Mouse (Mus musculus) heart, adult 2 months (tissue): Measurements from ENCODE around the gene Fbxw9.

ENCODE experiments used
- CTCF ChIP-seq: fragments of 200-600 bp; IDR thresholded peaks from 2 replicates; pipeline ENCODE4 v1.8.1; 2022; ENCODE audit warnings: antibody characterized with exemption, mild to moderate bottlenecking, moderate library complexity
- POLR2A ChIP-seq: fragments of 200-500 bp; IDR thresholded peaks from 2 replicates; pipeline ENCODE4 v1.6.1; 2011; ENCODE audit warnings: mild to moderate bottlenecking, low read depth, low read length, control low read depth; ENCODE audit not compliant: insufficient read depth

- TF ChIP-seq POLR2A (no peak), CTCF (no peak)
Measured at GRCm38 (mm10) chr8:85037681-85038531, 21.9 kb upstream of the Fbxw9 start.
